Mouse (Mus musculus): ENCODE measurements around the gene Selenom. TPM values are rescaled to one million over a fixed set of nuclear protein-coding genes. Genes with fewer than 3 reads are reported as not detected.

The Selenom gene
- polyA plus RNA-seq, 1 experiment from 2014 or later: 153 TPM

GRCm38 (mm10) chr11:3546242-3546562 lies 31.7 kb downstream of the Selenom start:
- Histone ChIP-seq H3K27me3 (no peaks in the 10 kb centered on the region), H3K4me2 (replicated peaks) (no peak overlapping the region), H3K4me3 (no peak overlapping the region), H3K9me3 (peaks cover 6% of the 10 kb centered on the region; the same call in 1 of the 2 replicates), H3K27ac (no peak overlapping the region), H3K4me1 (peaks cover 20% of the 10 kb centered on the region; the same call in 1 of the 2 replicates), H3K9ac (no peak overlapping the region), H3K36me3 (no peaks in the 10 kb centered on the region)
- ATAC-seq (ENCODE audit: low FRiP score, low read depth): no peak
- WGBS: 9% methylated on average over 1 of the region's 1 CpGs

GRCm38 (mm10) chr11:3547047-3547446 lies 32.6 kb downstream of the Selenom start:
- no peak overlapping the region for H3K27ac ChIP-seq
- peaks cover 6% of the 10 kb centered on the region; the same call in 1 of the 2 replicates for H3K9me3 ChIP-seq
- no peak for ATAC-seq (ENCODE audit: low FRiP score, low read depth)
- H3K4me1 ChIP-seq: peaks cover 20% of the 10 kb centered on the region; the same call in 1 of the 2 replicates
- no peak overlapping the region for H3K9ac ChIP-seq
- no peaks in the 10 kb centered on the region for H3K27me3 ChIP-seq
- no peak overlapping the region for H3K4me3 ChIP-seq
- no peak overlapping the region for H3K4me2 ChIP-seq (replicated peaks)
- H3K36me3 ChIP-seq: no peaks in the 10 kb centered on the region
- WGBS: 94% methylated on average over 2 of the region's 2 CpGs

GRCm38 (mm10) chr11:3547969-3548368 lies 33.5 kb downstream of the Selenom start:
- ATAC-seq (ENCODE audit: low FRiP score, low read depth): no peak

GRCm38 (mm10) chr11:3548564-3549295 lies 34.2 kb downstream of the Selenom start:
- no peaks in the 10 kb centered on the region for H3K36me3 ChIP-seq
- no peaks in the 10 kb centered on the region for H3K27me3 ChIP-seq
- H3K4me3 ChIP-seq: no peak overlapping the region
- 72% methylated on average over 3 of the region's 3 CpGs for WGBS
- ATAC-seq (ENCODE audit: low FRiP score, low read depth): no peak
- no peak overlapping the region for H3K27ac ChIP-seq
- H3K9ac ChIP-seq: no peak overlapping the region
- no peak overlapping the region for H3K4me2 ChIP-seq (replicated peaks)
- H3K4me1 ChIP-seq: peaks cover 8% of the 10 kb centered on the region; the same call in 1 of the 2 replicates
- peaks cover 6% of the 10 kb centered on the region; the same call in 1 of the 2 replicates for H3K9me3 ChIP-seq

More at GRCm38 (mm10) chr11:3547969-3548368, 33.5 kb downstream of the Selenom start:
- Histone ChIP-seq H3K4me2 (replicated peaks) (no peak overlapping the region), H3K9me3 (peaks cover 6% of the 10 kb centered on the region; the same call in 1 of the 2 replicates), H3K27me3 (no peaks in the 10 kb centered on the region), H3K9ac (no peak overlapping the region), H3K36me3 (no peaks in the 10 kb centered on the region), H3K4me1 (peaks cover 16% of the 10 kb centered on the region; the same call in 1 of the 2 replicates), H3K4me3 (no peak overlapping the region), H3K27ac (no peak overlapping the region)
- WGBS: 47% methylated on average over 6 of the region's 6 CpGs

- no peak for ATAC-seq (ENCODE audit: low FRiP score, low read depth)
- H3K4me2 ChIP-seq (replicated peaks): no peak overlapping the region
- H3K4me1 ChIP-seq: peaks cover 8% of the 10 kb centered on the region; the same call in 1 of the 2 replicates
- no peak overlapping the region for H3K4me3 ChIP-seq
- H3K27ac ChIP-seq: no peak overlapping the region
- no peaks in the 10 kb centered on the region for H3K27me3 ChIP-seq
- no peak overlapping the region for H3K9ac ChIP-seq
- no peaks in the 10 kb centered on the region for H3K36me3 ChIP-seq
- H3K9me3 ChIP-seq: 0 out of 2 replicates have a peak, but pooled peaks cover under 1% of the 10 kb centered on the region
- WGBS: 73% methylated on average over 5 of the region's 5 CpGs
Measured at GRCm38 (mm10) chr11:3549791-3550190, 35.3 kb downstream of the Selenom start.

- ATAC-seq (ENCODE audit: low FRiP score, low read depth): no peak
- WGBS: 84% methylated on average over 4 of the region's 4 CpGs
- Histone ChIP-seq H3K4me1 (no peaks in the 10 kb centered on the region), H3K4me3 (no peak overlapping the region), H3K9ac (no peak overlapping the region), H3K27me3 (no peaks in the 10 kb centered on the region), H3K36me3 (no peaks in the 10 kb centered on the region), H3K27ac (no peak overlapping the region), H3K4me2 (replicated peaks) (no peak overlapping the region), H3K9me3 (no peaks in the 10 kb centered on the region)
Measured at GRCm38 (mm10) chr11:3554976-3555375, 40.5 kb downstream of the Selenom start.

- H3K27ac ChIP-seq: no peak overlapping the region
- 78% methylated on average over 3 of the region's 3 CpGs for WGBS
- no peaks in the 10 kb centered on the region for H3K9me3 ChIP-seq
- no peak overlapping the region for H3K9ac ChIP-seq
- H3K4me2 ChIP-seq (replicated peaks): no peak overlapping the region
- no peaks in the 10 kb centered on the region for H3K27me3 ChIP-seq
- no peaks in the 10 kb centered on the region for H3K4me1 ChIP-seq
- H3K36me3 ChIP-seq: no peaks in the 10 kb centered on the region
- H3K4me3 ChIP-seq: no peak overlapping the region
- no peak for ATAC-seq (ENCODE audit: low FRiP score, low read depth)
Measured at GRCm38 (mm10) chr11:3557852-3558251, 43.4 kb downstream of the Selenom start.

- no peak for ATAC-seq (ENCODE audit: low FRiP score, low read depth)
- WGBS: 80% methylated on average over 5 of the region's 5 CpGs
- no peaks in the 10 kb centered on the region for H3K9me3 ChIP-seq
Measured at GRCm38 (mm10) chr11:3560202-3560601, 45.7 kb downstream of the Selenom start.

GRCm38 (mm10) chr11:3563853-3564252 lies 49.4 kb downstream of the Selenom start:
- Histone ChIP-seq H3K27ac (peak overlapping the region; percentile 81; the same call in 1 of the 2 replicates), H3K4me2 (replicated peaks) (no peak overlapping the region), H3K27me3 (no peaks in the 10 kb centered on the region), H3K4me3 (no peak overlapping the region), H3K9ac (no peak overlapping the region), H3K4me1 (peaks cover 21% of the 10 kb centered on the region), H3K9me3 (no peaks in the 10 kb centered on the region), H3K36me3 (no peaks in the 10 kb centered on the region)
- whole genome bisulfite sequencing: 88% methylated on average over 6 of the region's 6 CpGs
- ATAC-seq (ENCODE audit: low FRiP score, low read depth): no peak

More at GRCm38 (mm10) chr11:3560202-3560601, 45.7 kb downstream of the Selenom start:
- H3K27ac ChIP-seq: no peak overlapping the region
- H3K4me3 ChIP-seq: no peak overlapping the region
- no peaks in the 10 kb centered on the region for H3K27me3 ChIP-seq
- H3K4me2 ChIP-seq (replicated peaks): no peak overlapping the region
- no peak overlapping the region for H3K9ac ChIP-seq
- no peaks in the 10 kb centered on the region for H3K36me3 ChIP-seq
- peaks cover 17% of the 10 kb centered on the region for H3K4me1 ChIP-seq

- H3K27ac ChIP-seq: peak overlapping the region; percentile 81
- WGBS: 30% methylated on average over 7 of the region's 7 CpGs
- no peak overlapping the region for H3K4me3 ChIP-seq
- peaks cover 21% of the 10 kb centered on the region for H3K4me1 ChIP-seq
- no peaks in the 10 kb centered on the region for H3K9me3 ChIP-seq
- peak; percentile 71; the same call in 1 of the 2 replicates for ATAC-seq (ENCODE audit: low FRiP score, low read depth)
- no peak overlapping the region for H3K9ac ChIP-seq
- peak overlapping the region; percentile 25; the same call in 1 of the 2 replicates for H3K4me2 ChIP-seq (replicated peaks)
- no peaks in the 10 kb centered on the region for H3K27me3 ChIP-seq
- H3K36me3 ChIP-seq: no peaks in the 10 kb centered on the region
Measured at GRCm38 (mm10) chr11:3564451-3564850, 50.0 kb downstream of the Selenom start.

GRCm38 (mm10) chr11:3566018-3566417 lies 51.5 kb downstream of the Selenom start:
- Histone ChIP-seq H3K9me3 (no peaks in the 10 kb centered on the region), H3K36me3 (no peaks in the 10 kb centered on the region), H3K27ac (no peak overlapping the region; the same call in 1 of the 2 replicates), H3K9ac (no peak overlapping the region), H3K4me1 (peaks cover 21% of the 10 kb centered on the region), H3K4me3 (no peak overlapping the region), H3K4me2 (replicated peaks) (no peak overlapping the region), H3K27me3 (no peaks in the 10 kb centered on the region)
- ATAC-seq (ENCODE audit: low FRiP score, low read depth): no peak; the same call in 1 of the 2 replicates
- 80% methylated on average over 4 of the region's 4 CpGs for WGBS

Data from limb, embryonic 13.5 days (tissue).